Mouse (Mus musculus): ENCODE measurements around the gene Mtch1. TPM values are rescaled to one million over a fixed set of nuclear protein-coding genes. Genes with fewer than 3 reads are reported as not detected.
A peak's percentile ranks its signal among the peaks of the same experiment; 100 is the strongest.

Gene Mtch1
- polyA plus RNA-seq, 1 experiment from 2014 or later = 278 TPM

DNA sequence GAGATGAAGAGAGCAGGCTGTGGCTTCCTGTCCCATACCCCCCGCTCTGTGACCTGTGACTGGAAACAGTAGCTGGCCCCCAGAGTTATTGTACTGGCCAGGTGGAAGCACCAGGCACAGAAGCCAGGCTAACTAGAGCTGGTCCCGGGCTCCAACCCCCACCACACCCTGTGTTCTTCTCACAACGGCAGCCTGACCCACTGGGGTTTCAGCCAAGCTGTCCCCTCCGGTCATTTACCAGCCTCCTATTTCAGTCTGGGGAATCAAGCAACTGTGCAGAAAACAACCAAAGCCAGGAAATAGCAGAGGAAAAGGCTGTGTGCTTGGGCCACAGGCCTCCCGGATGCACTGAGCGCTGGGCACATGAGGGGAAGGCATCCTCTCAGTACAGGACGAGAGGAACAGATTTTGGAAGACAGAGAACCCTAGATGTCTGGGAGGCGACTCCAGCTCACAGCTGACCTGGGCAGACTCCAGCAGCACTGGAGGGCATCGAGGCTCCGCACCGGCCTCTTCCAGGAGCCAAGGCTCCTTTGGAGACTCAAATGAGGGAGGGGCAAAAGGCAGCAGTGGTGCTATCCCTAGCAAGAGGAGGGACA, 8.5 kb downstream of the Mtch1 start:
- Histone ChIP-seq H3K27me3 (replicated peaks; ENCODE audit: low read depth, poor library complexity, severe bottlenecking) (no peaks in the 10 kb centered on the region), H3K4me1 (peaks cover 37% of the 10 kb centered on the region), H3K36me3 (replicated peaks) (peaks cover 94% of the 10 kb centered on the region), H3K9me3 (no peaks in the 10 kb centered on the region), H3K27ac (replicated peaks) (no peak overlapping the region), H3K4me3 (no peak overlapping the region)
- DNase-seq (ENCODE audit: low spot score) = no peak
- 82% methylated on average over 11 of the region's 11 CpGs for WGBS

DNA sequence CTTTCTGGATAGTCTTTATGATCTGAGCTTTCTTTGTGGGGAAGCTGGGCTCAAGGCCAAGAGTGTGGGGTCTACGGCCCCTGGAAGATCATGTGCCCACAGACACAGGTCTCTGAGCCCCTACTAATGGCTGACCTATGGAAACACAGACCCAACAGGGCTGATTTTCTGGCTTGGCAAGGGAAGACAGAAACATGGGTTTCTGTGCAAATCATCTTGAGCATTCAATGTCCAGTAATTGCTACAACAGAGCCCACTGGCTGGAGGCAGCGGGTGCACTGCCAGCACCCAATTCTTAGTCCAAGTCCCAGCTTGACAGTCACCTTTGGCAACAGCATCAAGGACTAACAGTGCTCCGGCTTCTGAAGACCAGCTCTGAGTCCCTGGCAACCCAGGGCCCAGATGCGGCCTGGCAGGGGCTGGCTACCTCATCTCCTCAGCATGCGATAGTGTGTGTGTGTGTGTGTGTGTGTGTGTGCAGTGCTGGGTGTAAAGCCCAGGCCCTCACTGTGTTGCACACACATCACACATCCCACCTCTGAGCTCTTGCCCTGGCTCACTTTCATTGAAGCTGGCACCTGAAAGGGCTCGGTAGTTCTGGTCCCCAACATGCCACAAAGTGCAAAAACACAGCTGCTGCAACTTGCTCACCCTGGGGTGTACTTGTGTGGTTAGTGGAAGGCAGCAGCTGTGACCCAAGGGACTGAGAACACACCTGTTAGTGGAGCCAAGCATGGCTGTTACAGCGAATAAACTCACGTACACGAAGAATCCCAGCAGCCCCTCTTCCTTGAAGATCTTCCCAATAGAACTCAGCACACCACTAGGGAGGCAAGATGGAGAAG, 9.5 kb downstream of the Mtch1 start:
- peaks cover 94% of the 10 kb centered on the region for H3K36me3 ChIP-seq (replicated peaks)
- H3K4me3 ChIP-seq = no peak overlapping the region

DNA sequence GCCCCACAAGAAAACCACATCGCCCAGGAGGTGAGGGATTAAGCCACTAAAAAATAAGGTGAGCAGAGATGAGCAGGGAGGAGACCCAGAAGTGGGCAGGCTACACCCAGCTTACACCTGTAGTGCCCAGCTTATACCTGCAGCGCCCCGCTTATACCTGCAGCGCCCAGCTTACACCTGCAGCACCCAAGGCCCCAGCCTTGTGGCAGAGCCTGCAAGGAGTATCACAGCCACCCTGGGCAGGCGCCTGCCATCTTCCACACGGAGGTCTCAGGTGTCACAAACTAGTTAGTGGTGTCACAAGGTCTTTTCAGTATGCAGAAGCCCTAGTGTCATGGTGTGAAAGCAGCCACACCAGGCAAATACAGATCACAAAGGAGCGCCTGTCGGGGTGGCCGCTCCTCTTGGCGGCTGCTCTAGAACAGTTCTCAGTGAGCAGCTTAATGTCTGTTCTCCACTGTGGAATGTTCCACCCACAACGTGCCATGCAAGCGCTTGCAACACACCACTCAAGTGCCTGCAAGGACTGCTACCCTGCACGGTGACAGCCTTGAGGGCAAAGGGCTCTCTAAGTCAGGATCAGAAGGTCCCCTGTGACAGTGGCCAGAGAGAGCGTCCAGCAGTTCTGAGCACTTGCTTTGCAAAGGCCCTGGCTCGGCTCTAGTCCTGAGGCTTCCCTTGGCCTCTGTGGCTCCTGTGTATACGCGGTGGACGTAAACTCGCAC, 11.3 kb downstream of the Mtch1 start:
- DNase-seq (ENCODE audit: low spot score) = no peak
- H3K27me3 ChIP-seq (replicated peaks; ENCODE audit: low read depth, poor library complexity, severe bottlenecking) = no peaks in the 10 kb centered on the region
- 92% methylated on average over 19 of the region's 19 CpGs for WGBS
- H3K9me3 ChIP-seq = no peaks in the 10 kb centered on the region
- H3K4me1 ChIP-seq = peaks cover 17% of the 10 kb centered on the region
- H3K4me3 ChIP-seq = no peak overlapping the region
- H3K27ac ChIP-seq (replicated peaks) = no peak overlapping the region
- H3K36me3 ChIP-seq (replicated peaks) = peaks cover 95% of the 10 kb centered on the region

More for the DNA sequence above, 9.5 kb downstream of the Mtch1 start:
- WGBS = 94% methylated on average over 9 of the region's 9 CpGs
- no peak for DNase-seq (ENCODE audit: low spot score)
- Histone ChIP-seq H3K27me3 (replicated peaks; ENCODE audit: low read depth, poor library complexity, severe bottlenecking) (no peaks in the 10 kb centered on the region), H3K4me1 (peaks cover 32% of the 10 kb centered on the region), H3K9me3 (no peaks in the 10 kb centered on the region), H3K27ac (replicated peaks) (no peak overlapping the region)

DNA sequence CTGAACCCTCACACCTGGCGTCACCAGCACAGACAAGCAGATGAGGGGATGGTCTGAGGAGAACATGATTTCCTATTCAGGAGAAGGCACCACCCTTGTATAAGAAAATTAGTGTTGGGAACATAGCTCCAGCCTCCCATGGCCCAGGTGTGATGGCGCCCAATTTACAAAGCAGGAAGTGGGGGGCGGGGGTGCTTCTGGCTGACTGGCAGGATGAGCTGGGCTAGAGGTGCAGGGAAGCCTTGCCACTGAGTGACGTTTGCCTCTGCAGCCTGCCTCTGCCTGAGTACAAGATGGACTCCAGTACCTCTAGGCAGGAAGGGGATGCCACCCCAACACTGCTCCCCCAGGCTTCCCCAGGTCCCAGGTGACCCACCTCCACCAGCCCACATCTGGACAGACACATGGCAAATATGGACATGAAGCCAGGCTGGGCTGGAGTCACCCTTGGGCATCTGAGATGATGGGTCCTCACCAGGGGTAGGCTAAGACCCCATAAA, 15.5 kb downstream of the Mtch1 start:
- Histone ChIP-seq H3K4me3 (no peak overlapping the region), H3K36me3 (replicated peaks) (peaks cover 76% of the 10 kb centered on the region), H3K27ac (replicated peaks) (no peak overlapping the region), H3K27me3 (replicated peaks; ENCODE audit: low read depth, poor library complexity, severe bottlenecking) (peaks cover 20% of the 10 kb centered on the region), H3K4me1 (peaks cover 18% of the 10 kb centered on the region), H3K9me3 (no peaks in the 10 kb centered on the region)
- 81% methylated on average over 4 of the region's 4 CpGs for WGBS
- no peak for DNase-seq (ENCODE audit: low spot score)

DNA sequence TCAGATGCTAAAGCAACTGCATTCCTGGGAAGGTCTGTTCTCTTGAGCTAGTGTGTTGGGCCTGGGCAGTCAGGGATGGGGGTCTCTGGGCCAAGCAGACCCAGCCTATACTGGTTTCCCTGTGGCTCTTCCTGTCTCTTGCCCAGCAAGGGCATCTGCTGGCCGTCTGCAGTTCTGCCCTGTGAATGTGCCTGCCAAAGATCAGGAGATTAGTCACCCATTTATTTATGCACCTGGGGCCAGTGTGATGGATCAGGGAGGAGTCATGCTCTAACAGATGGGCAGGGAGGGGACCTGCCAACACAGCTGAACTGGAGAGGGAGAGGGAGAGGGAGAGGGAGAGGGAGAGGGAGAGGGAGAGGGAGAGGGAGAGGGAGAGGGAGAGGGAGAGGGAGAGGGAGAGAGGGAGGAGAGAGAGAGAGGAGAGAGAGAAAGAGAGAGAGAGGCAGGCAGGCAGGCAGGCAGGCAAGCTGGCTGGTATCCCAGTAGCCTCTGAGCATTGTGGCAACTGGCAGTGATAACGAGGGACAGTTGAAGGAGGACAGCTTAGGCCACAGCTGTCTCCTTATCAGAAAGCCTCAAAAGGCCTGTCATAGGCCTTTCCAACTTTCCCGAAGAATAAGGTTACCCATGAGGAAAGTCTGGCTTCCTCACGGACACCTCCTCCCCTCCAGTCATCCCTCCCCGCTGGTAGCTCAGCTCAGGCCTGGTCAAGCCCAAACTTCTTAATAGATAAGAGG, 16.9 kb downstream of the Mtch1 start:
- no peaks in the 10 kb centered on the region for H3K9me3 ChIP-seq
- no peak overlapping the region for H3K4me3 ChIP-seq
- H3K4me1 ChIP-seq = peaks cover 32% of the 10 kb centered on the region
- peaks cover 62% of the 10 kb centered on the region for H3K36me3 ChIP-seq (replicated peaks)
- no peak for DNase-seq (ENCODE audit: low spot score)
- H3K27ac ChIP-seq (replicated peaks) = no peak overlapping the region
- 40% methylated on average over 5 of the region's 5 CpGs for WGBS
- peaks cover 34% of the 10 kb centered on the region for H3K27me3 ChIP-seq (replicated peaks; ENCODE audit: low read depth, poor library complexity, severe bottlenecking)

DNA sequence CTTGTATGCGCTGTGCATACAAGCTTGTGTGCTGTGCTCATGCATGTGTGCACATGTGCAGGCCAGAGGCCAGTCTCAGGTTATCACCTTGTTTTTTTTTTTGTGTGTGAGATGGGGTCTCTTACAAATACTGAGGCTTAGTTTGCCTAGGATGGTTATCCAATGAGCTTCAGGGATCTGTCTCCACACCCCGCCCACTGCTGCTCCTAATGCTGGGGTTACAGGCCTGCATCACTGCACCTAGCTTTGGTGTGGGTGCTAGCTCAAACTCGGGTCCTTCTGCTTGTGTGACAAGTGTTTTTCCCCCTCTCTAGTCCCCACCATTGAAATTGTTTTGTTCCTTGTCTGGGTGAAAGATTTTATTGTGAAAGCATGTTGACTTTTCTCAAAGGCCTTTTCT, 17.5 kb downstream of the Mtch1 start:
- 81% methylated on average over 3 of the region's 3 CpGs for WGBS
- DNase-seq (ENCODE audit: low spot score) = no peak
- Histone ChIP-seq H3K27me3 (replicated peaks; ENCODE audit: low read depth, poor library complexity, severe bottlenecking) (peaks cover 39% of the 10 kb centered on the region), H3K36me3 (replicated peaks) (peaks cover 56% of the 10 kb centered on the region), H3K4me3 (no peak overlapping the region), H3K9me3 (no peaks in the 10 kb centered on the region), H3K27ac (replicated peaks) (no peak overlapping the region), H3K4me1 (peaks cover 35% of the 10 kb centered on the region)

DNA sequence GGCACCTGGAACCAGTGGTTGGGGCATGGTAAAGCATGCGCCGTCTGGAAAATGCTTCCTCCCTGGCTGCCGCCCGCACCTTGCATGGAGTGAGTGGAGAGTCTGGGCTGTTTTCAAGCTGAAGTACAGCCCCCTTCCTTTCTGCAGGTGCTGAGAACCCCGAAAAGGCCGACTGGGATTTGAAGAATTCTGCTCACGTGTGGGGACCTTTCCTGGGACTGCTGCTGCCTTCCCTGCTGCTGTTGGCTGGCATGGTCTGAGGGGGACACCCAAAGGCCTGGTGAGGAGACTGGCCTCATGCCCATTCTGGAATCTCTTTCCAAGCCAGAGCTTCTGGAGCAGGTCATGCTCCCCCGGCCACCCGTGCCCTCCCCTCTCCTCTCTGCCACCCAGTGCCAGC, 20.0 kb downstream of the Mtch1 start:
- H3K4me1 ChIP-seq = peaks cover 38% of the 10 kb centered on the region
- no peak for DNase-seq (ENCODE audit: low spot score)
- H3K27ac ChIP-seq (replicated peaks) = peak overlapping the region; percentile 80
- WGBS = 78% methylated on average over 9 of the region's 9 CpGs
- H3K27me3 ChIP-seq (replicated peaks; ENCODE audit: low read depth, poor library complexity, severe bottlenecking) = peaks cover 61% of the 10 kb centered on the region
- peak overlapping the region; percentile 55; the same call in 1 of the 2 replicates for H3K4me3 ChIP-seq
- no peaks in the 10 kb centered on the region for H3K9me3 ChIP-seq
- peaks cover 33% of the 10 kb centered on the region for H3K36me3 ChIP-seq (replicated peaks)

DNA sequence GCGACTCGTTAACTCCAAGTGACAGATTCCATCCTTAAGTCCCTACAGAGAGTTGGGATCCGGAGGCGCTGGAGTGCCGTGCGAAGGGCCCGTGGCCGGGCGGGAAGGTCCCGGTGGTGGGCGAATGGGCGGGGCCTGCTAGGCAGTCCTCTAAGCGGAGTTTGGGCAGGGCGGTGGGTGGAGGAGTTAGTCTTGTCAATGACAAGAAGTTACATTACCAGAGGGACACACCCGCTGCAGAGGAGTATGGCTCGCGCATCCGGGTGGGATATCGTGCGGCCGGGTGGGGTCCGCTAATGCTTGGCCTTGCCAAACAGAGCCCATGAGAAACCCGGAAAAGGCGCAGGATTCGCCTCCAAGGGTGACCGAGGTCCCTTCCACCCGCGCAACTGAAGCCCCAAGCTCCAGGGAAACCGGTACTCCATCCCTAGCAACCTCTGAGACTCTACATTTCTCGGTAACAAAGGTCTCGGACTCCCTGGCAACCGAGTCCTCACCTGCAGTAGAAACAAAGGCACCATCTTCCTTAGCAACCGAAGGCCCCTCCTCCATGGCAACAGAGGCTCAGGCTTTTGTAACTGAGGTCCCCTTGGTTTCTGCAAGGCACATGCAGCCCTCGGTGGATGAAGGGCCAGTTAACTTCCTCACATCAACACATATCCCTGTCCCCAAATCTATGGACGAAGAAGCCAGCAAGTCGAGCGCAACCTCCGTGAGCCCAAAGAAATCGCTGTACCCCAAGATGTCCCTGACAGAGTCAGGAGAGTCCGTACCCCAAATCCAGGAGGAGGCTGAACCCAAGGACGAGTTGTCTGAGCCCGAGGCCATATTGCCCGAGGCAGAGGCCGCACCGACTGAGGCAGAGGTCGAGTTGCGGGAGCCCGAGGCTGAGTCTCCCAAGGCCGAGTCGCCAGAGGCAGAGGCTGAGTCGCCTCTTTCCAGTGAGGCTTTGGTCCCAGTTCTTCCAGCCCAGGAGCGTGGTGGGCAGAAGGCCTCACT, 20.9 kb downstream of the Mtch1 start:
- Histone ChIP-seq H3K27ac (replicated peaks) (peak overlapping the region; percentile 80), H3K4me3 (peak overlapping the region; percentile 55), H3K36me3 (replicated peaks) (peaks cover 25% of the 10 kb centered on the region), H3K4me1 (peaks cover 46% of the 10 kb centered on the region), H3K27me3 (replicated peaks; ENCODE audit: low read depth, poor library complexity, severe bottlenecking) (peaks cover 69% of the 10 kb centered on the region), H3K9me3 (no peaks in the 10 kb centered on the region)
- DNase-seq (ENCODE audit: low spot score) = peak; percentile 67
- 8% methylated on average over 52 of the region's 52 CpGs for WGBS

DNA sequence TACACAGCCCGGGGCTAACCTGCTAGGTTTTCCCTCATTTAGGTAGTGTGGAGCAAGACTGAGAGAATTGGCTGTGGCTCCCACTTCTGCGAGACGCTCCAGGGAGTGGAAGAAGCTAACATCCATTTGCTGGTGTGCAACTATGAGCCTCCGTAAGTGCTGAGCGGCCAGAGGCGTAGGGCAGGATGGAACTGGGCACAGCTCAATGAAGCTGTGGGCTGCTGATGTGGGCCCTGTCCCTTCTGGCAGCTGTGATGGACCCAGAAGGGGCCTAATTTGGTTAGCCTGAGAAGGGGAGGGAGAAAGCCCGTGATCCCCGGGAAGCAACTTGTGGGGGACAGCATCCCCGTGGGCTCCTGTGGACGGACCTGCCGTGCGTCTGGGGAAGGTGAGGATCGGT, 21.9 kb downstream of the Mtch1 start:
- H3K27ac ChIP-seq (replicated peaks) = peak overlapping the region; percentile 80
- no peaks in the 10 kb centered on the region for H3K9me3 ChIP-seq
- H3K4me3 ChIP-seq = peak overlapping the region; percentile 55
- DNase-seq (ENCODE audit: low spot score) = peak; percentile 20
- peaks cover 15% of the 10 kb centered on the region for H3K36me3 ChIP-seq (replicated peaks)
- 41% methylated on average over 13 of the region's 13 CpGs for WGBS
- H3K4me1 ChIP-seq = peaks cover 45% of the 10 kb centered on the region
- peaks cover 79% of the 10 kb centered on the region for H3K27me3 ChIP-seq (replicated peaks; ENCODE audit: low read depth, poor library complexity, severe bottlenecking)

DNA sequence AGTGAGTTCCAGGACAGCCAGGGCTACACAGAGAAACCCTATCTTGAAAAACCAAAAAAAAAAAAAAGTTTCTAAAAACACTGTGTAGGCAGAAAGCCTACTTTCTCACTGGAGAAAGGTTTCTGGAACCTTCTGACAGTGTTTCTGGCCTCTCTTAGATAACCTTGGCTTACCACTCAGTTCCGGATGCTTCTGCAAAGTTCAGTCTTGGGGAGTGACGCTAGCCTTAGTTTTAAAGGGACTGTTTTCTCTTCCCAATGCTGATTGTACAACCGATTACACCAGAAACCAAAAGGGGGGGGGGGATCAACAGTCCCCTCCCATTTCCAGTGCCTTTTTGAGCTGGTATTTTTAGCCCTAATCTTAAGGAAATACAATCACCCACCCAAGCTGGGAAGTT, 24.1 kb downstream of the Mtch1 start:
- H3K9me3 ChIP-seq = no peaks in the 10 kb centered on the region
- peaks cover 53% of the 10 kb centered on the region for H3K4me1 ChIP-seq
- H3K27ac ChIP-seq (replicated peaks) = no peak overlapping the region
- WGBS = 91% methylated on average over 3 of the region's 3 CpGs
- no peak for DNase-seq (ENCODE audit: low spot score)
- no peak overlapping the region for H3K4me3 ChIP-seq
- H3K27me3 ChIP-seq (replicated peaks; ENCODE audit: low read depth, poor library complexity, severe bottlenecking) = peaks cover 94% of the 10 kb centered on the region
- H3K36me3 ChIP-seq (replicated peaks) = 0 out of 2 replicates have a peak, but pooled peaks cover 2% of the 10 kb centered on the region

DNA sequence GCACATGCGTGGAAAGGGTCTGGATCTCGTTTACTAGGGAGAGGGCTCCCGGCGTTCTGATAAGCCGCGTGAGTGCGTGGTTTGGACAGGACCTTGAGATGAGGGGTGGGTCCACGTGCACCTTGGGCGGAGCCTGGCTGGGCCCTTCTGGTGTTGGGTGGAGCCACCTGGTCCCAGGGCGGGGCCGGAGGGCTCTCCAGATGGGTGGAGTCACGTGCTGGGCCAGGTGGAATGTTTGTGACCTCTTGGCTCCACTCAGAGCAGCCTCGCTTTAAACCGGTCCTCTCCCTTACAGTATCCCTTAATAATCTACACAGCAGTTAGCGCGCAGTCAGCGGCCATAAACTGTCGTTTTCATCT, 25.2 kb downstream of the Mtch1 start:
- Histone ChIP-seq H3K27ac (replicated peaks) (peak overlapping the region; percentile 26; the same call in 1 of the 2 replicates), H3K9me3 (no peaks in the 10 kb centered on the region), H3K4me3 (peak overlapping the region; percentile 33), H3K27me3 (replicated peaks; ENCODE audit: low read depth, poor library complexity, severe bottlenecking) (peaks cover 86% of the 10 kb centered on the region), H3K4me1 (peaks cover 52% of the 10 kb centered on the region), H3K36me3 (replicated peaks) (no peaks in the 10 kb centered on the region)
- WGBS = 5% methylated on average over 18 of the region's 18 CpGs
- DNase-seq (ENCODE audit: low spot score) = peak; percentile 75
